Mouse (Mus musculus): ENCODE data around the gene Ctbp2.

Ctbp2 gene

GRCm38 (mm10) chr7:133040688-133041345 is 83.3 kb downstream of the Ctbp2 start:
- DNase-seq, result peak in 1 of 2 experiments; percentile 43

- no peak for DNase-seq
Measured at GRCm38 (mm10) chr7:133039556-133040255, 84.4 kb downstream of the Ctbp2 start.

- DNase-seq, result no peak
Measured at GRCm38 (mm10) chr7:133037618-133038017, 86.5 kb downstream of the Ctbp2 start.

DNA sequence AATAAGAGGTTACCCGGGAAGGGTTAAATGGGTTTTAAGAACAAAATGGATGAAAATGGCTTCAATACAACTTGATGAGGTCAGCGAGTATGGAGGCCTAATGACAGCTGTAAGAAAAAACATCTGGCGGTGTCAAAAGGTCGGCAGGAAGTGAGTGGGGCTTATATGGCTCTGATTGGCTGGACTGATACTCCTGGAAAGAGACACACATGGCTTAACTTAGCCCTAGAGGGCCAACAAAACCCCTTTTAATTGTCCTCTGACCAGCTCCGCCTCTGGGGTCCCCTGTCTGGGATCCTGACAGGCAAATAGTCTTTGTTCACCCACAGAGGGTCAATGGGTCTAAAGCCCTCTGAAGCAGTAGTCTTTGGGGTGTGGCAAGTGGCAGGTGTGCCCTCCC is 86.9 kb downstream of the Ctbp2 start:
- DNase-seq, result no peak

DNA sequence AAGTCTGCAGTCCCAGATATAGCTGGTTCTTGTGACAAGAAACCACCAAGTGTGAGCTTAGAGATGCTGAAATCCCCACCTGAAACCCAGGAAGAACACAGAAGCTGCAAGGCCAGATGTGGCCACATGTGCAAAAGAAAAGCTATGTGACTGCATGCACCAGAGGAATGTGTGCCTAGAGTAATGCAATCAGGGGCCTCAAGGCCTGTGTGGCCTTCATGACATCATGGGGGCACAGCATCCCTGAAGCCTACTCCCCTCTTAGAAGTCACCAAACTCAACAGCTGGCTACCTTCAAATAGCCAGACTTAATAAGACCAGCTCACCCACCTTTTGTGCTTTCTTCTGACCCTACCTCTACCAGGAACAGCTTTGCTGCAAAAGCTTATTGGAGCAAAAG is 88.3 kb downstream of the Ctbp2 start:
- DNase-seq, result no peak

DNA sequence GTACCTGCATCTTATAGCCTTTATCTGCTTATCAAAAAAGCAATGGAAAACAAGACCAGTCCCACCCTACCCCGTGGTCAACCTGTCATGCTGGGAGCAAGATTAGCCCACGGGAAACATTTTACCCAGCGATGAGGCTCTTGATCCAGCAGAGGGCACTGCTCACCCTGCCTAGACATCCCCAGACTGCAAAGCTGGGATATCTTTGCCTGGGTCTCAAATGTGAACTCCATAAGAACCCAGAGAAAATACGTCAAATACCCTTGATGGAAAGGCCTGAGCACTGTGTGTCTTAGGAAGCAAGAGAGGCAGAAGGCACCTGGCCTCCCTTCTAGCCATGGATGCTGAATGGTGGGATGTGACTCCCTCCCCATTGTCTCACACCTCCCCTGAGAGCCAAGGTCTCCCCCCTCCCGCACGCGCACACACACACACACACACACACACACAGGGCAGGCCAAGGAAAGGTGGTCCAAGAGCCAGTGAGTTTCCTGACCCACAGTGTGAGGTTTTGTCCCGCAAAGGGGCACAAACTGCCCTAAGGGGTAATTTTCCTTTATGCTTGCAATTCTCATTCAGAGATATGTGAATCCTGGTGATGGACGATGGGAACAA is 91.5 kb downstream of the Ctbp2 start:
- DNase-seq, result peak; percentile 76 to 80

DNA sequence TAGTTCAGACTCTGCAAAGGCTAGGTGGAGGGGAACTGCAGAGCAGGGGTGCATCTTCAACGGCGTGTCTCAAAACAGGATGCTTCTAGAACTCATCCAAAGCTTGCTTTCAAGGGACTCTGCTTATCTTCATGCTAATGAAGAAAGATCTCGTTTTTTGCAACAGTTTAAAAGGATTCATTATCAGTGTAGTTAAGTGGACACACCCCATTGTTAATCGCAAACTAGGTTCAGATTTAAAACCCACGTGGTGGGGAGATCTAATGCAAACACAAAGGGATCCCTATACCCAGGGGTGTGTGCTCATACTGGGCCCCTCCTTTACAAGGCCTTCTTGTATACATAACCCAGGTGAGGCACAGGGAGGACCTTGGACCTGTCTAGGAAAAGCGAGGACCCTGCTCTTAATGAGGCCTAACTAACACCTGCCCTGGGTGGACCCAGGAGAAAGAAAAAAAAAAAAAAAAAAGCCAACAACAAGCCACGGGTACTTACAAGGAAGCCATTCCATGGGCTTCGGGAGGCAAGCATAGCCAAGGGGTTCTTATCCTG is 94.6 kb downstream of the Ctbp2 start:
- DNase-seq, result no peak

DNA sequence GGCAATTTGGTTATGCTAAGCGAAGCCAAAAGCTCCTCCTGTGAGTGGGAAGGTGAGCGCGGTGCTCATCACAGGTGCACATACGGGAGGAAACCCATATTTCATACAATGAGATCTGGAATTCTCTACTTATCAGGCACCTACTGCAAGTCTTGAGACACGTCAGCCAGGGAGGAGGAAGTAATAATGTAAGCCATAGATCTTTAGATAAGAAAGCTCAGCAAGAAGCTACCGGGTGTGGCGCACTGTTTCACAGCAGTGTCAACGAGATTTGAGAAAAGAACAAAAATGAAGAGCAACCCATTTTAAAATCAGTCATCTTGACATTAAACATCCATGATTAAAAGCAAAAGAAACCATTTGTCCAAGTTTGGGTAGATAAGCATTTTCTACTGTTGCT is 95.2 kb downstream of the Ctbp2 start:
- no peak for DNase-seq

- DNase-seq, result no peak
Measured at GRCm38 (mm10) chr7:133027930-133028329, 96.2 kb downstream of the Ctbp2 start.

GRCm38 (mm10) chr7:133024694-133025093 is 99.5 kb downstream of the Ctbp2 start:
- DNase-seq, result peak in 1 of 2 experiments; percentile 47

DNA sequence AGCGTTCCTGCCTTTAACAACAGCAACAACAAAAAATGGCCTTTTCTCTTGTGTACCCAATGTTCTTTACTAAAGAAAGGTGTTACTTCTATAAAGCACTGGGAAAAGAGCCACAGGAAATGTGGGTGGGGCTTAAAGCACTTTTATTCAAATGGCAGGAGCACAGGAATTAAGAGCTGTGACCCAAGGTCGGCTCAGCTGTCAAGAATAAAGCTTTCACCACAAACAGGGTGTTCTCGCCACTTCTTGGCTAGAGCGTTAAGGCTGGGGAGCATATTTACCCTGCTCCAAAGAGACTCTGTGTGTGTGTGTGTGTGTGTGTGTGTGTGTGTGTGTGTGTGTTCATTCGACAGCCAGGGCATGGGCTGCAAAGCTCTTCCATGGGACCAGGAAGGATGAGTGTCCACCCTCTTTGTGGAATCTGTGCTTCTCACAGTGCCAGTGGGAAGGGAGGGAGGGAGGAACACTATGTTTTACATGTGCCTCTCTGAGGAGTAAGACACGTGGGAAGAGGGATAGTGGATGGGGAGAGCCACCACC is 104.6 kb downstream of the Ctbp2 start:
- no peak for DNase-seq

GRCm38 (mm10) chr7:133018961-133019360 is 105.2 kb downstream of the Ctbp2 start:
- no peak for DNase-seq

DNA sequence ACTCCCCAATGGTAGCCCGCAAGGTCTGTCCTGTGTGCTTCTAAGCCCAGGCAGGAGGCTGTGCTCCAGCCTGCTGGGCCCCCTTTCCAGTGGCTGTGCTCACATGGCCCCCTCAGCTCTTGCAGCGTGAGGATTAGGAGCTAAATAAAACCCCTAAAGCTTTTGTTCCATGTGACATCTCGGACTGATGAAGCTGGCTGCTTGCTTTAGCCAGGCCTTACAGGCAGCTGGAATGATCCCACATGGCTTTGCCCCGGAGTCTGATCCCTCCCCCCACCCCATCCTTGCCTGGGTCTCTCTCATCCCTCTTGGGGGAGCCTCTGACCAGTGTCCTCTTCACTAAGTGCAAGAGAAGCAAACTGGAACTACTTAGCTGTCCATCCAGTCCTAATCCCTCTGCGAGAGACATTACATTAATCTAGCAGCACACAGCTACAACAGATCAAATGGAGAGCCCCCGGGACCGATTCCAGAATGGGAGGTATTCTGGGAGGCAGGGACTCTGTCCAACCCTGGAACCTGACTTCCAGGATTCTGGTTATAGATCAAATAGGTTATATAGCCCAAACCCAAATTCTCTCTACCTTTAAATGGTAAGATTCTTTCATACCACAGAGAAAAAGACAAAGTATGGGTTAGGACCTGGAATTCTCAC is 108.6 kb downstream of the Ctbp2 start:
- DNase-seq, result peak in 1 of 2 experiments; percentile 52

DNA sequence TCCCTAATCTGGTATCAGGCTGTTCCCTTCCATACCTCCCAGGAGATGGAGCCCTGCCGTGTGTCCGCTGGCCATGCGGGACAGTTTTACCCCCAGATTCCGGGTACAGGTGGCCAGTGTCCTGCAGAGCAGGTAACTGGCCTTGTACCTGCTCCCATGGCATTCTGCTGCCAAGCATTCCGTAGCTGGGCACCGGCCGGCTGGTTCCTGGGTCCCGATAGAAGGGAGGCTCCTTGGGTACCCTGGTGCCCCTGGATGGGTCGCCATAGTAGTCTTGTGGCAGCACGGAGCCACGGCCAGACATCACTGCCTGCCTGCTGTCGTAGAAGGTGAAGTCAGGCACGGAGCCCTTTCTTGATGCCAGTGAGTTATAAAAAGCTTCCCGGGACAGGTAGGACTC is 109.5 kb downstream of the Ctbp2 start:
- peak; percentile 53 to 61 for DNase-seq

- no peak for DNase-seq
Measured at GRCm38 (mm10) chr7:133013923-133014322, 110.2 kb downstream of the Ctbp2 start.

DNA sequence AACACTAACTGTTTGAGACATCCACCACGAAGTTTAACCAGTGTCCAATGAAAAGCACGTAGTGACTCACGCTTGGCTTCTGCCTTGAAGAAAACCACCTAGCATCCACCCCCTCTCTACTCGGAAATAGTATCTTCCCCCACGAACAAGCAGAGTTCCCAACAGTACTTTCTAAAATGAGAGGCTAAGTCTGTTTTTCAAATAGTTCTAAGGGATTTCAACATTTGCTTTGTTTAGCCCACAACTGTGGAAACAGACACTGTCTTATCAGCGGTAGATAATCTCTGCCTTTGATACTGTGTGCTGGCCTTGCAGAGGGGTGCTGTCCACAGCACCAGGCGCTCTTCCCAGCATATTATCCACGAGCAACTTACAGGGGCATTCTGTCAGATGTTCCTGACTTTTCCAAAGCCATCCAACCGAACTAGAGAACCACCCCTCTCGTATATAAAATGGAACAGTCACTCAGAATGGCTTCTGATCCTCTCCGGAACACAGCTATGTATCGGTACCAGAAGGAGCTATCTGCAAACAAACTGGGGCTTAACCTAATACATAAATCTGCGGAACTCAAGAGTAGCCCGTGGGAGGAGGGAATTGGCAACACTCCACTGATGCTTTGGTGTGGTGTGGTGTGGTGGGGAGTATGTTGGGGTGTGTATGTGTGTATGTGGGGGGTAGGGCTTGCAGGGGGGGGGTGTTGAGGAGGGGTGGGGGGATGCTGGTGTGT is 111.4 kb downstream of the Ctbp2 start:
- DNase-seq, result no peak

- DNase-seq, result no peak
Measured at GRCm38 (mm10) chr7:133011611-133012010, 112.5 kb downstream of the Ctbp2 start.

- peak; percentile 78 to 80 for DNase-seq
Measured at GRCm38 (mm10) chr7:133011191-133011590, 113.0 kb downstream of the Ctbp2 start.

DNA sequence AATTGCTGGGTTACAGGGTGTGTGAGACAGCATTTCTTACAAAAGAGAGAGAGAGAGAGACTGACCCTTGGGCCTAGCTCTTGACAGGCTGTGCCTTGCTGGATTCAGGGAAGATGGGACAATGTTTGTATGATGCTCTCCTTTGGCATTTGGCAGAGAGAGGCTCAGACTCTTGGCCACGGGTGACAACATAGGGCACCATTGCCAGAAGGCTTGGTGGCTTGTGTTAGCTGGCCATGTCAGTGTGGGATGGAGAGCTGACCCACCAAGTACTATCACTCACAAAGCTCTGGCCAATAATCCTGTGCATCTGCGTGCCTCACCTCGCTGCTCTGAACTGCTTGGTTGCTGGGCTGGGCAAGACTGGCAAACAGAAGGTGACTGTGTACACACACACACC is 113.7 kb downstream of the Ctbp2 start:
- DNase-seq, result peak; percentile 53 to 61

GRCm38 (mm10) chr7:133009676-133010075 is 114.5 kb downstream of the Ctbp2 start:
- DNase-seq, result no peak

DNA sequence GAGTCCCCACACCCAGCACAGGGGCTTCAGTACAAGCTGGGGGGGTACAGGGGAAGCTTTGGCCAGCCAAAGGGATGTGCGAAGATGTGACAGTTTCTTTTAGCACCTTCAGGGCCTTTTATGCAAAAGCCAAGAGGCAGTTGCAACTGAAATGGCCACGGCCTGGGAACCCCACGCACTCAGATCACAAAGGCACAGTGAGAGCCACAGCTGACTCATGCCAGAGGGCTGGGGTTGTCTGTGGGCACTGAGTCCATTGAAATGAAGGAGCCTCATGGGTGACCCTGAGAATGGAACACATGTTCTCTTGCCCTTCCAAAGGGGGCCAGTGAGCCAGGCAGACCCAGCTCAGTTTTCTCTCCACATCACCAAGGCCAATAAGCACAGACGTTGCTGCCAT is 115.5 kb downstream of the Ctbp2 start:
- no peak for DNase-seq

- DNase-seq, result peak; percentile 76 to 85
Measured at GRCm38 (mm10) chr7:133007343-133007742, 116.8 kb downstream of the Ctbp2 start.
